Mouse (Mus musculus) T-helper 17 cell (primary cell): ENCODE measurements around the gene Wfikkn1.

Experiments used
- in situ Hi-C, 2 experiments: fragments of 300-600 bp; cut with MboI, MseI; formaldehyde crosslinking; loops; 1 replicate in 1 of 2; 2 replicates in 1 of 2; pipeline ENCODE4 v1.15.1; 2025; ENCODE audit warnings: high pct_unique_total_duplicates in 2 of 2

Wfikkn1 gene

DNA sequence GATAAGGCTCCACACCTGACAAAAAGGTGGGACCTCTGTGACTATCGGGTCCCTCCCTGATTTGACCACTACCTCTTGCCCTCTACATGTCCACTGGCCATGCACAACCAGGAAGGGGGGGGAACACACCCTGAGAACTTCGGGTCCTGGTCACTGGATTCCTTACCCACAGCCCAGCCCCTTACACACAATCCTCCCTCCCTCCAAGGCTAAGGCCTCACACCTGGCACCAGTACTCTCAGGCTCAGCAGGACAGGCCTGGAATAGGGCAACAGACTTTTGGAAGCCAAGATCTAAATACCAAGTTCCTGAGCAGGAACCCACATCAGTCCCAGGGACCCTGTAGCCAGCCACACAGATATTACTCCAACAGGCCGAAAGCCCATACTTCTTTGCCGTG lies 41.8 kb downstream of the Wfikkn1 start:
- in situ Hi-C loops = no loop called here

DNA sequence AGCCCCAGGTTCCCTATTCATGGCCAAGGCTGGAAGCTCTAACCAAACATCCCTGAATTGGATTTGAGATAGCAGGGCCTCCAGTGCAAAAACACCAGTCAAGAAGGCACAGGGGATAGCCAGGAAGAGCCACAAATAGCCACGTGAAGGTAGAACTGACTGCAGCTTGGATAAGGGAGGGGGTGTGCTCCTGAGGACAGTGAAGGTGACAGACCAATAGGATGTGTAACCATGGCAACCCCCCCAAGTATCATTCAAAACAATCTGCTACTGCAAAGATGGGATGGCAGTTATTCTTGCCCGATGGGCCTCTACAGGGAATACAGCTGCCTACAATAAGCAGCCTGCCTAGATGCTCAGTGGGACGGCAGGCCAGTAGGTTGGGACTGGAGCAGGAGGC lies 43.1 kb downstream of the Wfikkn1 start:
- in situ Hi-C loops = no loop called here

DNA sequence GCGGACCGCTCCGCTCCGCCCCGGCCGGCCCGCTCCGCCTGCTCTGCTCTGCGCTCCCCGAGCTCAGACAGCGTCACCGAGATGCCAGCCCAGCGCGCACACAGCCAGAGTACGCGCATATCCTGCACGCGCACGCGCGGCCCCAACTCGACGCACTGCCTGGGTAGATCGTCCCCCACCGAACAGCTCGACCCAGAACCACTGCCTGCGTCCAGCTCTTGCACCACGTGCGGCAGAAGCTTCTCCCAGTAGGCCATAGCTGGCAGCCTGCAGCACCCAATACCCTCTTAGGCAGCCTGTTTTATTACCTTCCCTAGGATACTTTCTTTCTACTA lies 43.6 kb downstream of the Wfikkn1 start, which contains the start of gene Rhbdl1:
TSS of gene Rhbdl1 (minus strand) at position 220 of the 335 bp plus-strand sequence.
- in situ Hi-C loops = no loop called here

DNA sequence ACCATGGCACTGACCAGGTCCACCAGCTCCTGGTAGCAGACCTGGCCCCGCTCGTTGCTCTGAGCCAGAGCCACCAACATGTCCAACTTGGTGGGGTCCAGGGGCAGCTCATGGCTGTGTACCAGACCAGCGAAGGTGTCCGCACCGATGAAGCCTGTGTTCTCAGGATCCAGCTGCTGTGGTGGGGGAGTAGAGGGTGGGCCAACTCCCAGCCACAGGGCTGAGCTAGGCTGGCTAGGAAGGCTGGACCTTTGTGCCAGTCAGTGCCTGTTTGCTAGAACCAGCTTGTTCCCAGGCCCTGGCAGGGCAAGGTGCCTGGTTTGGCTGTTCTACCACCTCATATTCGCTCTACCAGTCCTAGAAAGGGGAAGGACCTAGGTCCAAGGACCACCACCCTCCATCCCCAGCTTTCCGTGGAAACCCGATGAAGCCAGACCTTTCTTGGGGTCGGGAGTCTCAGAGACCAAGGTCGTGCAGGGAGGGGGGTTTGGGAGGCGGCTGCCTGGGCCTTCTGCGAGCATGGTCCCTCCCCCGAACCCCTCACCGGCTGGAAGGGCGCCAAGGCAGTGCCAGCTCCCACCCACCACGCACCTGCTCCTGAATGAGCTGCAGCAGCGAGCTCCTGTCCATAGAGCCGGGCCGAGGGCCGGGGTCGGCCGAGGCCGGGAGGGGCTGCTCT lies 44.1 kb downstream of the Wfikkn1 start:
- in situ Hi-C loops = no loop called here

DNA sequence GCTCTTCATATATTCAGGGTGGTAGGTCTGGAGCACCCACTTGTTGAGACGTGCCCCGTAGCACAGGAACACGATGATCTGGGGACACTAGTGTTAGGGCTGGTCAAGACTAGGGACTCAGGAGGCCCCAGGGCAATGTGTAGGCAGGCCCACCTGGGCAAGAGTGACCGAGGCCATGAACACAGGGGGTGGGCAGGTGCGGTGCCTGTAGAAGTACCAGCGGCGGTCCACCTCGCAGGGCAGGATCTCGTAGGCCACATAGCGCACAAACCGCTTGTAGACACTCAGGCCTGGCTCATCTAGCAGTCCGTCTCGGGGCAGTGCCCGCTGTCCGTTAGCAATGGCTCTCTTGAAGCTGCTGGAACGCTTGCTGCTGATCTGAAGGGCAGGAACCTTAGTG lies 44.8 kb downstream of the Wfikkn1 start:
- in situ Hi-C loops = no loop called here

DNA sequence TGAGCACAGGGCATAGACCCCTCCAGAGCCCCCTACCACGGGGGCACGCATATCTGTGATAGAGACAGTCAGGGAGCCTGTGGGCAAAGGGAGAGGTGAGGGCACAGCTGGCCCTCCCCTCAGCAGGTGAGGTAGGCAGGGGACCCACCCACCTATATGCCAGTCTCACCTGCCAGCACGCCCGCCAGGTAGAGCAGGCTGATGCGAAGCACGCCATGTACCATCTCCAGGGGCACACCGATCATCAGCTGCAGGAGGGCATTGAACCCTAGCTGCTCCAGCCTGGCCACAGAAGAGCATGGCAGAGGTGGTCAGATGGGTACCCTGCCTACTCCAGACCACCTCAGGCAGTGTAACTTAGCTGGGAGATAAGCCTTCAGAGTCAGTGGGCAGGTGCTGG lies 45.4 kb downstream of the Wfikkn1 start:
- in situ Hi-C loops = no loop called here

DNA sequence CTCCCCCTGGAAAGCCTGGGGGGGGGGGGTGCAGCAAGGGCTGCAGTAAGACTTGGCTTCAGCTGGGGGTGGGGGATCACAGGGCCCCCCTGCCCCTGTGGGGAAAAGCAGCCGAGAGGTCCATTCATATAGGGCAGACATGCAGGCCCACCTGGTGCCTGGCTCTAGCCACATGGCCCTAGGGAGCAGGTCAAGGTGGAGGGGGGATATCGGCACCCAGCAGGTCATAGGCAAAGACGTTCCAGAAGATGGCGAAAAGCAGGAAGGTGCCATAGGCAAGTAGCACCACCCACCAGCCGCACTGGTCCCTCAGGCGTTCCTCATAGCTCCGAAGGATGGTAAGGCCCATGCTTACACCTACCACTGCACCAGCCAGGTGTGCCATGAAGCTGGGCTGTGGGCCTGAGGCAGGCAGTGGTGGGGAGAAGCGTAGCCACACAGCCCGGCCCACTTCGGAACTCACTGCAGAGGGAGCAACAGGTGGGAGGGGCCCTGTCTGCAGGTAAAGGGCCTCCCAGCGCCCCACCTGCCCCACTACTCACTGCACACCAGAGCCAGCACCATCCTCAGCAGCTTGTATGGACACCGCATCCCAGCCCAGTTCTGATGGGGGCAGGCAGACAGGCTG lies 45.9 kb downstream of the Wfikkn1 start:
- in situ Hi-C loops = no loop called here

DNA sequence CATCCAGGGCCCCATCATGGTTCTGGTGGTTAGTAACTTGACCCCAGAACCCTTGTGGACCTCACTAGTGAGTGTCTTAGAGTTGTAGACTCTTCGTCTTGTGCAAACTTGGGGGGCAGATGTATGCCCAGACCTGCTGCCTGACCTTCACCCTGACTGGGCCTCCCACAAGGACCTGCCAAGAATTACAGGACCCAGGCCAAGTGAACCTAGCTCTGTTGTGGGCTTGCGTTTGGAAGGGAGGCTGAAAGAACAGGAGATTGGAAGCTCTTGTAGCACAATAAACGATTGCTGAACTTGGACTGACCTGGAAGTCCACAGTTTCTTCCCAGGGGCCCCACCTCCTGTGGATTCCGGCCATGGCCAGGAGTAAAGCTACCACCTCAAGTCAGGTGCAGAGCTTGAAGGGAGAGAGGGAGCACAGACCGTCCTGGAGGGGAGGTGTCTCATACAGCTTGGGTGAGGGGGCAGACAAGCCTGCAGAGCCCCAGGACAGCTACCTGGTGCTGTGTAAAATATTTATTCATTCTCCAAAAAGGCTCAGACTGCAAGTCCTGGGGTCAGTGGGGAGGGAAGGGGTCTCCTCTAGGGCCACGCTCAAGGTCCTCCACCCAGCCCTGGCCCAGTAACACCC lies 46.6 kb downstream of the Wfikkn1 start:
- in situ Hi-C loops = no loop called here

DNA sequence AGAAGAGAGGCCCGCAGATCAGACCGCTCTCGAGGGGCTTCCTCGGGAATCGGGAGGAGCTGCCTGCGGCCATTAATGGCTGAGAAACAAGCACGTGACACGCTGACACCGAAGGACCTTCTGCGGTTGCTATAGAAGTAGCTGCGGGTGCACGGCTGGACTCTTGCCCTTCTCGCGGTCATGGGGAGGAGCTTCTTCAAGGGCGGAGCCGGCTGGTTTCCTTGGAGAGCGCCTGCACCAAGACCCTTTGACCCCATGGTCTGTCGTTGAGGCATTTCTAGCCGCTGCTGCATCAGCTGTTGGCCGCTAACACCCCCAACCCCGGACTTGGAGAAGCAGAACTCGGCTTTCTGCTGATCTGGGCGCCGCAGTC lies 47.4 kb downstream of the Wfikkn1 start, which contains the start of gene Stub1:
TSS of gene Stub1 (minus strand) at position 114 of the 373 bp plus-strand sequence.
- in situ Hi-C loops = no loop called here

DNA sequence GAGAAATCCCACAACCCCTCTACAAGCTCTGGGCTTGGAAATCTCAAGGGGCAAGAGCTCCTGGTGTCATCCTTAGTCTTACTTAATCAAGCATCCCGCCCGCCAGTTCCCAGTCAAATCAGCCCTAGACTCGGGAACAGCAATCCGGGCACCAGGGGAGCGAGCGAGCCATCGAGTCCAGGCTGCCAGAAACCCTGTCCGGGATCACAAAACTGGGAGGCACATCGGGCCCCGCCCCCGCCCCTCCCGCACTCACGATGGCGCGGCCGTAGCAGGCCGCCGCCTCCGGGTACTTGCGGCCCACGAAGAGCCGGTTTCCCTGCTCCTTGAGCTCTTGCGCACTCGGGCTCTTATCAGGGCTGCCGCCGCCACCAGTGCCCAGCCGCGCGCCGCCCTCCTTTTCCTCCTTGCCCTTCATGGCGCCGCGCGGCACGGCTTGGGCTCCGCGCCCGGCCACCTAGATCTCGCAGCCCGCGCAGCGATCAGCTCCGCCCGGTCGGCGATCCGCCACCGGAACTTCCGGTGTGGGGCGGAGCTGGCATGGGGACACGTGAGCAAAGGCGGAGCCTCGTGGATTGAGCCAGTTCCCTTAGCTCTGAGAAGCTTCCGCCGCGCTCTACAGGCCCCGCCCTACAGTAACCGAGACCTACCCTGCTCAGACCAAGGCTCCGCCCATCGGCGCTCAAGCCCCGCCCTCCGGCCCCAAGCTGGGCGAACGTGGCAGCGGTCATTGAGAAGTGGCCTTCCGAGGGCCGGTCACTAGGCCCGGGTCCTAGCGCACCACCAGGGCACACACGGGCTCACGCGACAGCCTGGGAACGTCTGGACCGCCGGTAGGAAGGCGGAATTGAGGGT lies 48.0 kb downstream of the Wfikkn1 start:
- in situ Hi-C loops = no loop called here

DNA sequence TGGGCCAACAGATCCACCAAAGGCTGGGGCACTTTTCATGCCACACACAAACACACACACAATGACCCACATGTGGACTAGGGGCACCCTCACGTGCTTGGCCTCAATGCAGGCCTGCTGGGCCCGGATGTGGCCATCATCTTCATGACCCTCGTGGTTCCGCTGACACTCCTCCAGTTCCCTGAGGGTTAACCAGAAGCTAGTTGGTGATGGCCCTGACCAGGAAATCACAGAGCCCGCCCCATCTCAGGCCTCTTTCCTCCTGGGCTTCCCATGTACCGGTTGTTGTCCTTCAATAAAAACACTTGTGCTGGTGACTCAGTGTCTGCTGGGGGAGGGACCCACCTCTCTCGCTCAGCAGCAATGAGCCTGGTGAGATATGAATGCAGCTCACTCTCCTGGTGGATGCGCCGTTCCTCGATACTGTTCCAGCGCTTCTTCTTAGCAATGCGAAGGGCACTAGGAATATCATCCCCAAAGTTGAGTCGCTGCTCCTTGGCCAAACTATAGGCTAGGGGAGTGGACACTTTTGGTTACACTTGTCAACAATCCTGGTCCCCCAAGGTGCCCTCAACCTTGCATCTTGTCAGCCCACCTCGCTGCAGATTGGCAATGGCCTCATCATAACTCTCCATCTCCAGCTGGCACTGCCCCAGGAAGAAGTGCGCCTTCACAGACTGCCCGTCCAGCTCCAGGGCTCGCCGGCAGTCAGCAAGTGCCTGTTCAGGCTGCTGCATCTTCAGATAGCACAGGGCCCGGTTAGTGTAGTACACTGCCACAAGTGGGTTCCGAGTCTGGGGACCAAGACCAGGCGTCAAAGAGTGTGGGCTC lies 49.0 kb downstream of the Wfikkn1 start:
- in situ Hi-C loops = no loop called here

DNA sequence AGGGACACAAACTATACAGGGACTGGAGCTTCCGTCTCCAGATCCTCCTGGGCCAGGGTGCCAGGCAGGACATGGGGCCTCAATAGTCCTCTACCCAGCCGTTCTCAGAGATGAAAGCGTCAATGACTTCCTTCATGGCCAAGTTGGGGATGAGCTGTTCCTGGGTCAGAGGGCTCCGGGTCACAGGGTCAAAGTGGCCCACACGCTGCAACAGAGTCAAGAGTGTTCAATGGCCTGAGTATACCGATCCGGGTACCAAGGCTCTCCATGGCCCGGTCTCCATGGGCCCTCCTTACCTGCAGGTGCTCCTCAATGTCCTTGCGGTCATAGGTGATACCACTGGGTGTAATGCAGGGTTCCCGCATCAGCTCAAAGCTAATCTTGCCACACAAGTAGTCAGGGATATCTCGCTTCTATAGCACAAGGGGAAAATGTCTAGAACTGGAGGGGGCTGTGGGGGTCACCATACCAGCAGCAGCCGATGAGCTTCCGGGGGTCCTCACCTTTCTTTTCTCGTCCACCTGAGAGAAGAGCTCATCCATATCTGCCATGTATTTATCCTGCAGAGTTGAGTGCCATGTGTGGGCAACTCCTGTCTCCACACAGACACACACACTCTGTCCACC lies 49.7 kb downstream of the Wfikkn1 start:
- in situ Hi-C loops = no loop called here

DNA sequence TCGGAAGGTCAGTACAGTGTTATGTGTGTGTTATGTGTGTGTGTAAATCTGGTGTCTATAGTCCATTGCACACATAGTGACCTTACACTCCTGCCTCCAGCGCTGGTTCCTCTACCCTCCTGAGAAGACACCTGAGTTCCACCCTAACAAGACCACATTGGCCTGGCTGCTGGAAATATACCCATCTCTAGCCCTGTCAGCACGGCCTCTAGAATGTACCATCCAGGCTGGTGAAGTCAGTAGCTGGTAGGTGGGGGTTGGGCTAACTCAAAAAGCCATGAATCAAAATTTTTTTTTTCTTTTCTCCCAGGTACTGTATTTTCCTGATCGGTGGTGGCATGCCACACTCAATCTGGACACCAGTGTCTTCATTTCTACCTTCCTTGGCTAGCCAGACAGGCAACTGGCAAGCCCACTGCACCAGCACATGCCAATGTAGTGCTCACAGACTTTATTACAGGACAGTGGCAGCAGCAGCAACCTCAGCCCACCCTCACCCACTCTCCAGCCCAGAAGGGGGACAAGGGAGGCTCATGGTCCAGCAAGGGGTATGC lies 50.4 kb downstream of the Wfikkn1 start:
- in situ Hi-C loops = no loop called here

DNA sequence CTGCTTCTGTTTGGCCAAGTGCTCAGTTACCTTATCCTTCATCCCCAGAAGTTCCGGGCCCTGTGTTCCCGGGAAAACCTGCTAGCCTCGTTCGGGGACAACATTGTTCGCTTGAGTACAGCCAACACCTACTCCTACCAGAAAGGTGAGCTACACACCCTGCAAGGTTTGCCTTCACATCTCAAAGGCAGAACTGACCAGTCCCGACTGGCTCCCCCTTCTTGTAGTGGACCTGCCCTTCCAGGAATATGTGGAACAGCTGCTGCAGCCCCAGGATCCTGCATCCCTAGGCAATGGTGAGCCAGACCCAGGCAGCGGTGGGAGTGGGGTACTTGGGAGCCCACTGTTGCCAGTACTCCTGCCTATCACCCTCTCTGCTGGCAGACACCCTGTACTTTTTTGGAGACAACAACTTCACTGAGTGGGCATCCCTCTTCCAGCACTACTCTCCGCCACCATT lies 51.1 kb downstream of the Wfikkn1 start:
- in situ Hi-C loops = loop anchor here in 1 of 2 experiments (10.0 kb wide), 1 partner anchor 1715 kb away; no protein-coding TSS in a partner anchor

DNA sequence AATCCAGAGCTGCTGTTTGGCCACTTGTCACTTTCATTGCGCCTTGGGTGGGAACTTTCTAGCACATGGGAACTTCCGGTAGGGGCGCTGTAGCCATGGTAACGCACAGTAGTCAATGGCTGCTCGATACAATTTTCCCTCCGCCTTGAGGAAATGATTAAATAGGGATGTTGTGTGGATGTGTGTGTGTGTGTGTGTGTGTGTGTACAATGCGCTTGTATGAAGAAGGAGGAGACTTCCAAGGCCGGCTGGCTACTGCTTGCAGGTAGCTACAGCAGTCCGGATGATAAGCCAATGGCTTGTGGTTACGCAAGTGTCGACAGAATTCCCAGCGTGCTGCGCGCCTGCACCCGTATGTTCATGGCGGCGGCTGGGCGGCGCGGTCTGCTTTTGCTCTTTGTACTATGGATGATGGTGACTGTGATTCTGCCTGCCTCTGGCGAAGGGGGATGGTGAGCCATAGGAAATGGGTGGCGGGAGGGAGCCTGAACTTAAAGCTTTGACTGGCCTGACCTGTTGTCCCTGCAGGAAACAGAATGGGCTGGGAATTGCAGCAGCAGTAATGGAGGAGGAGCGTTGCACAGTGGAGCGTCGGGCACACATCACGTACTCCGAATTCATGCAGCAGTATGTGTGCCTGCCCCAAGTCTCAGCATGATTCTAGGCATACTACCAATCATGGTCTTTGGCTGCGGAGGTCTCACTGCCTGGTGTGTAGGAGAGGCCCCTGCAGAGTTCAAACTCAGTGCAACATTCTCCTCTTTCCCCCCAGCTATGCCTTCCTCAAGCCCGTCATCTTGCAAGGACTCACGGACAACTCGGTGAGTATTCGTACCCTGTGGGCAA lies 51.7 kb downstream of the Wfikkn1 start, which contains the start of gene Jmjd8:
TSS of gene Jmjd8 (plus strand) at position 156 of the 846 bp plus-strand sequence.
- in situ Hi-C loops = loop anchor here in 1 of 2 experiments (10.0 kb wide), 1 partner anchor 1716 kb away; no protein-coding TSS in a partner anchor

DNA sequence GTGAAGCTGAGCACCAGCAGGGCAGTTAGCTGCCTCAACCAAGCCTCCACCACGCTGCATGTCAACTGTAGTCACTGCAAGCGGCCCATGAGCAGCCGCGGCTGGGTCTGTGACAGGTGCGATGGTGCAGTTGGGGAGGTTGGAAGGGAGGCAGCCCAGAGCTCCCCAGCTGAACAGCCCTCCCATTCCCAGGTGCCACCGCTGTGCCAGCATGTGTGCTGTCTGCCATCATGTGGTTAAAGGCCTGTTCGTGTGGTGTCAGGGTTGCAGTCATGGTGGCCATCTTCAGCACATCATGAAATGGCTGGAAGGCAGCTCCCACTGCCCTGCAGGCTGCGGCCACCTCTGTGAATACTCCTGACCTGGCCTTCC lies 52.4 kb downstream of the Wfikkn1 start:
- in situ Hi-C loops = loop anchor here in 1 of 2 experiments (10.0 kb wide), 1 partner anchor 1717 kb away; no protein-coding TSS in a partner anchor
